Mouse (Mus musculus) E14TG2a.4 (cell line): Measurements from ENCODE around the gene Plin3.

ENCODE experiments used
- CTCF ChIP-seq: conservative IDR thresholded peaks from 2 replicates; pipeline ENCODE4 v1.5.1; 2014; ENCODE audit warnings: low read length
- NANOG ChIP-seq: IDR thresholded peaks from 2 replicates; pipeline ENCODE4 v1.6.1; 2014; ENCODE audit warnings: borderline replicate concordance, low read length, mixed read lengths
- POU5F1 ChIP-seq: IDR thresholded peaks from 2 replicates; pipeline ENCODE4 v1.6.1; 2014; ENCODE audit warnings: low read length, borderline replicate concordance

- no peak for TF ChIP-seq CTCF
- no peak for TF ChIP-seq NANOG
- no peak for TF ChIP-seq POU5F1
Measured at GRCm38 (mm10) chr17:56324419-56324818, 31.7 kb upstream of the Plin3 start.
